Mouse (Mus musculus): ENCODE measurements around the gene Psip1. TPM values are rescaled to one million over a fixed set of nuclear protein-coding genes. Genes with fewer than 3 reads are reported as not detected.

The Psip1 gene
- polyA plus RNA-seq, 1 experiment from 2014 or later, result 396 TPM

Other genes with a start within 250 kb of the Psip1 start
- 5.9 and 6.1 TPM in 2 replicates for gene Ttc39b, start 162.2 kb downstream of the Psip1 start, polyA plus RNA-seq (2014; fragmentation: Nextera tagmentation; extraction: Ambion mirVana)
- 86.8 and 87.3 TPM in 2 replicates for gene Snapc3, start 68.7 kb downstream of the Psip1 start, polyA plus RNA-seq (2014; fragmentation: Nextera tagmentation; extraction: Ambion mirVana)
- gene Ccdc171, start 39.1 kb upstream of the Psip1 start, polyA plus RNA-seq (2014; fragmentation: Nextera tagmentation; extraction: Ambion mirVana), result 3.5 and 4.7 TPM in 2 replicates